Mouse (Mus musculus) Patski (cell line): ENCODE data around the gene Plxna4. TPM values are rescaled to one million over a fixed set of nuclear protein-coding genes. Genes with fewer than 3 reads are reported as not detected.

Experiments used
- ATAC-seq: fragments of 100-300 bp; one replicate; pipeline ENCODE4 v1.8.0; 2021
- CTCF ChIA-PET: fragments of 350-600 bp; sonication (Branson Sonifier 250); formaldehyde crosslinking; loops from one replicate; lab custom pipeline; 2022; ENCODE audit warnings: inconsistent platforms; lab: Charles Lee
- POLR2A ChIA-PET: fragments of 350-600 bp; sonication (Branson Sonifier 250); formaldehyde crosslinking; loops from one replicate; lab custom pipeline; 2022; ENCODE audit warnings: antibody characterized with exemption, inconsistent platforms; lab: Charles Lee
- DNase-seq: peaks from one replicate; pipeline ENCODE4 v3.0.0-alpha.2; 2011; ENCODE audit warnings: low read depth, low spot score
- H3K27me3 ChIP-seq: fragments of 371-371 bp; one replicate; pipeline ENCODE4 v1.5.1; 2021
- CTCF ChIP-seq: fragments of 100-300 bp; IDR thresholded peaks from one replicate; pipeline ENCODE4 v1.5.1; 2021
- in situ Hi-C: fragments of 300-500 bp; cut with MboI; formaldehyde crosslinking; loops from 3 replicates; pipeline ENCODE4 v1.11.1; 2018; ENCODE audit warnings: low pct_unique_long_range_greater_than_20kb, mixed read lengths
- polyA plus RNA-seq: library from polyadenylated mRNA; unstranded; gene quantifications from one replicate; pipeline ENCODE4 v1.2.3, GENCODE M21; 2021

Plxna4 gene
- polyA plus RNA-seq, 1 experiment from 2014 or later = 7.3 TPM

DNA sequence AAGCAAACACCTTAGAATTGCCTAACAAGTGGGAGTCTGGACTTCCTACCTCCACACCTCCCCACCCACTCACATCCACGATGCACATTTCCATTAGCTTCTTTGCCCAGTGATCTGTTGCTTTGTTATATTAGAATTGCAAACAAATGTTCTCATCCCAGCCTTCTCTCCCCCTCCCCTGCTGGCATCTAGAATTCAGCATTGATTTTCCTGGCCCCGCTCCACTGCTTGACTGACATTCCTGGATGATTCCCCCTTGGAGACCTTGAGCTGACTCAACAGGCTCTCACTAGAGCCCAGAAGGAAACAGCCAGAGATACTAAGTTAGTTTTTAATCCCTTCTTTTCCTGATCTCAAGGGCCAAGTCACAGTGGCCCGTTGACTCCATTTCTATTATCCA, 131.4 kb downstream of the Plxna4 start:
- H3K27me3 ChIP-seq = no peaks in the 10 kb centered on the region
- no peak for DNase-seq
- POLR2A ChIA-PET = no interaction called here
- in situ Hi-C loops = no loop called here
- no peak for ATAC-seq
- CTCF ChIA-PET = no interaction called here
- TF ChIP-seq CTCF = no peak

DNA sequence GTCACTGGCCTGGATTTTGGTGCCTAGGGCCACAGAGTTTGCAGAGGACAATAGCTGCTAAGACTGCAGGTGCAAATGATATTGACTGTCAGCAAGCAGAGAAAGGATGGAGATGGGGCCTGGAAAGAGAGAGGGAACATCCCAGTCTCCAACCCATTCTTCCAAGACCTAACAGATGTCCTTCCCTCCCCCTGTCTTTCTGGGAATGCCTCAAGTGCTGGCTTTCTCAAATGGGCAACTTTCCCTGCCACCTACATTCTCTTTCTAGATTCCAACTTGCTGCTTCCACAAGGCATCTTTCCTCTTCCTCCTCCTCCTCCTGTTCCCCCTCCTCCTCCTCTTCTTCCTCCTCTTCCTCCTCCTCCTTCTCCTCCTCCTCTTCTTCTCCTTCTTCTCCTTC, 136.1 kb downstream of the Plxna4 start:
- DNase-seq = no peak
- in situ Hi-C loops = no loop called here

DNA sequence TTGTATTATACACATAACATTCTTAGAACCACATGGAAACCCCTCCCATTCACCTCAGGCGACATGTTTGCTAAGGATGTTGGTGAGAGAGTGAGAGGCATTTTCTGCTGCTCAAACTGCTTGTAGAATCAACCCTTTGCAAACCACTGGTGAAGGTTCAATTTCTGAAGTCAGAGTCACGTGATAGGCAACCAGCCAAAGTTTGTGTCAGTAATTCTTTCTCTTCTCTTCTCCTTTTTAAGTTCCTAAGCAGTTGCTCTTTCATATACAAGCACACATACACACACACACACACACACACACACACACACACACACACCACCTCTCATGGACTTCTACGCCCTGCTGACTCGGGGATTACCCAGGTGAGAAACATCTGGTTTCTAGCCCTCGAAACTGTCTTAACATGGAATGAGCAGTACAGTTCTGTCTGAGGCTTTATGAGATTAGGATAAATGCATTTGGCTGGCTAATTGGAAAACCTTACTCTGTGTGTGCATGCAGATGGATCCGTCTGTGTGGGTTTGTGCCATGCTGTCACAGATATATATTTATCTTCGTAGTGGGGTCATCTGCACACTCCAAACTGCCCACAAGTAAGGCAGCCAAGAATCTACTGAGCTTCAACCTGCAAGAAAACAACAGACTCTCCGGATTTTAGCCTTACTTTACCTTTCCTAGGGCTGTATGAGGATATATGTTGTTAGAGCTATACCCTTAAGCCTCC, 138.6 kb downstream of the Plxna4 start:
- TF ChIP-seq CTCF = no peak
- CTCF ChIA-PET = no interaction called here
- POLR2A ChIA-PET = no interaction called here
- no peak for ATAC-seq
- in situ Hi-C loops = no loop called here
- DNase-seq = no peak
- H3K27me3 ChIP-seq = no peaks in the 10 kb centered on the region

More for the DNA sequence above, 136.1 kb downstream of the Plxna4 start:
- ChIA-PET POLR2A (no interaction called here), CTCF (interaction anchor here (1.6 kb wide), 1 partner anchor 10 kb away, joined by 3 read pairs; no protein-coding TSS in a partner anchor)
- H3K27me3 ChIP-seq = no peaks in the 10 kb centered on the region
- no peak for TF ChIP-seq CTCF
- ATAC-seq = no peak

DNA sequence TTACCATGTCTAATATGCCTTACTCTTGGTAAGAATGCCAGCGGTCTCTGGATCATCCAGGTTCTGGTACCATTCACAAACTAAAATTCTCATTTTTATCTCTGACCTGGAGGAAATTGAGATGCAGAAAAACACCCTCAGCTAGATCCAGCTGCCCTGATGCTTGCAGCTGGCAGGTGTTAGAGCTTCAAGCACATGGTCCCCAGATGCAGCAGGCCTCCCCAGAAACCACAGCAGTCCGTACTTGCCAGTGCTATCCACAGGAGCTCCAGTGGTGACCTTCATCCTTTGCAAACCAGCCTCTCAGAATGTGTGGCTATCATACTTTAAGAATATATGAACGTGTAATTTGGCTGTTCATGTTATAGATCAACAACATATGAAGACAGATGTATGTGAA, 139.2 kb downstream of the Plxna4 start:
- DNase-seq (no peak), ATAC-seq (no peak)
- CTCF ChIA-PET = no interaction called here
- POLR2A ChIA-PET = no interaction called here
- no peak for TF ChIP-seq CTCF
- no peaks in the 10 kb centered on the region for H3K27me3 ChIP-seq
- in situ Hi-C loops = no loop called here

DNA sequence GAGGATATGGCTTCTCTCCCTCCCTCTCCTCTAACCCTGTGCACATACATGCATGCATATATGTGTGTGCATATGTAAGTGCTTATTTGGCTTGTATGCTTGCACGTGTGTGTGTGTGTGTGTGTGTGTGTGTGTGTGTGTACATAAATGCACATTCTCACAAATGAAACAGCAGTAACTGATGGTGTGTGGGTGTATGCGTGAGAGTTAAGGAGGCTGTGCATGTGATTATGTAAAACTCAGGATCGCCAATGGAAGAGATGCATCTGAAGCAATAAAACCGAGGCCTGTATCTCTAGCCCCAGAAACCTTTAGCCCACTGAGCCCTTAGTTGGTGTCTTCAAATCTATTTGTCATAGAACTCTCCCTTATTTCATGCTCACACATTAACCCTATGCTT, 141.7 kb downstream of the Plxna4 start:
- CTCF ChIA-PET = interaction anchor here (1.1 kb wide), 1 partner anchor 10 kb away, joined by 3 read pairs; no protein-coding TSS in a partner anchor
- no peaks in the 10 kb centered on the region for H3K27me3 ChIP-seq
- POLR2A ChIA-PET = no interaction called here
- TF ChIP-seq CTCF = no peak
- no peak for DNase-seq
- in situ Hi-C loops = no loop called here
- no peak for ATAC-seq

DNA sequence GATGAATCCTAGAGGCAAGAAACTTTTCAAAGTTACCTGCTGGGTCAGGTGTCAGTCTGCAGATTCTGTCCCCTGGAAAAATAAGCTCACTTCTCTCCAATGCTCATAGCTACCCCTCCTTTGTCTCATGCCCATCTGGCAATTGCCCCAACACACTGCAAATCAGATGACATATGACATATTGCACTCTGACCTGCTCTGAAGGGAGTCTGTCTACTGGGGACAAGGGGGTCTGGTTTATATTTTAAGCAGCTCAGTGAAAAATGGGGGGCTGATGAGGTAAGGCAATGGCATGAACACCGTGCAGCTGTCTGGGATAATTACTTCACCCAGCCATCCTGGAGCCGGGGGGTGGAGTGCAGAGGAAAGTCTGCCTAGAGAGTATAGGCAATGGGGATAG, 142.7 kb downstream of the Plxna4 start:
- in situ Hi-C loops = no loop called here
- no peaks in the 10 kb centered on the region for H3K27me3 ChIP-seq
- POLR2A ChIA-PET = no interaction called here
- TF ChIP-seq CTCF = no peak
- CTCF ChIA-PET = no interaction called here
- DNase-seq (no peak), ATAC-seq (no peak)

DNA sequence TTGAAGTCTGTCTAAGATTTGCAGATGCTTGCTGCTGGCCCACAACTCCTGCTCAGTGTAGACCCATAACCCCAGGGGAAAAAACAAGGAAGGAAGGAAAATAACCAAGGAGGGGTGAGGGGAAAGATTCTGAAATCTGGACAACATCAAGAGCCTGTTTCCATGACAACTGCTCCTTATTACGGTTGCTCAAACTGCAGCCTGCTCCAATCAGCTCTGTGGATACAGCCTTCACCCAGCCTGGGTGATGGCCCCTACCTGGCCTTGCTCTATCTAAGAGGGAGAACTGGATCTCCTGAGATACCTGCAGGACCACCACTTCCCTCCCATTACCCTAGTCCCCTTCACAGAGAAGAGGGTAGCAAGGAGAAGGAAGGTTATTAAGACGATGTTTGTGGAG, 143.6 kb downstream of the Plxna4 start:
- POLR2A ChIA-PET = no interaction called here
- no peak for TF ChIP-seq CTCF
- in situ Hi-C loops = no loop called here
- CTCF ChIA-PET = no interaction called here
- ATAC-seq (no peak), DNase-seq (no peak)
- no peaks in the 10 kb centered on the region for H3K27me3 ChIP-seq

DNA sequence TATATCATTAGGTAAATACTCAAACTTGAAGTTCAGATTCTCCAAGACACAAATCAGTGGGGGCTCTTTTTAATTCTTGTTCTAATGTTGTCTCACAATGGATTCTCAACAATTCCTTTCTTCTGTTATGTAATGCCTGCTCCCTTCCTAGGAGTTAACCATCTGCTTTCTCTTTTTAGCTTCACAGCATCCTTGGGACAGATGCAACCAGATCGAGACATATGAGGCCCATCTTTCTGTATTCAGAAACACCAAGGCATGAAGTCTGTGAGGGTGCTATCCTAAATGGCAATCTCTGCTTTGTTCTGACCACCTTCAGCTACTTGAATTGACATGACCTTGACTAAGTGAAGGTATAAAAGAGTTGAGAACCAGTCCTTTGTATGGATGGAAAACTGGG, 144.3 kb downstream of the Plxna4 start:
- ATAC-seq = no peak
- no peaks in the 10 kb centered on the region for H3K27me3 ChIP-seq
- POLR2A ChIA-PET = no interaction called here
- CTCF ChIA-PET = no interaction called here
- in situ Hi-C loops = no loop called here
- no peak for TF ChIP-seq CTCF
- no peak for DNase-seq

DNA sequence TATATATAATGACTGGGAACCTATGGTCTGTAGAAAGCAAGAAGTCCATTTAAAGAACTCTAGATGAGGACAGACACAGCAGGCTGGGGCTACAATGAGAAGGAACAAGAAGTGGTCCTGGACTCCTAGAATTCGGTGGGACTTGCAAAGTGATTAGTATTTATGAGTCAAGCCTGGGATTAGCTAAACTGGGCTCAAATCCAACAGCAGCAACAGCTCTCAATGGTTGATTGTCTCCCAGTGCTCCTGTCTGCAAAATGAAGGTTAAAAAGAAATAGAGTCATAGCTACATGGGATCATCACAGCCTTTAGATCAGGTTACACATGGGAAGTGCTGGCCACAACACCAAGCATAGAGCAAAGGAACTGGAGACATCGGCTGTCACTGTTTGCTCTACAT, 148.6 kb downstream of the Plxna4 start:
- in situ Hi-C loops = no loop called here
- no peak for TF ChIP-seq CTCF
- H3K27me3 ChIP-seq = no peaks in the 10 kb centered on the region
- peak; percentile 47 for ATAC-seq
- POLR2A ChIA-PET = interaction anchor here (0.9 kb wide), 1 partner anchor 12 kb away, joined by 4 read pairs; no protein-coding TSS in a partner anchor
- peak; percentile 66 for DNase-seq
- CTCF ChIA-PET = no interaction called here

DNA sequence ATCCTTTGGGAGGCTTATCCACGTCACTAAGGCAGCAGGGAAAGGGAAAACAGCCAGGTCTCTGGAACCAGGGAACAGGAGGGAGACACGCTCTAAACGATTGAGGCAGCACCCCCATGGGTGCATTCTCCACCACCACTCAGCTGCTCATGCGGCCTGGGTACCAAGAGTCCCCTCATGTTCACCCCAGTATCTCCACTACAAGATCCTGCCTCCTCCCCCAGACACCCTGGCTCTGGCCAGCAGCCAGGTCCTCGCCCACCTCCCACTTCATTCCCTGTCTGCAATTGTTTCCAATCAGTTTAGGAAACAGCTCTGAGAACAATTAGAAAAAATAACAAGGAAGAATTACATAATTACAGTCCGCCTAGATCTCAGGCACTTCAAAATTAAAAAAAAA, 150.8 kb downstream of the Plxna4 start:
- DNase-seq (no peak), ATAC-seq (no peak)
- in situ Hi-C loops = no loop called here
- CTCF ChIA-PET = no interaction called here
- POLR2A ChIA-PET = no interaction called here
- no peaks in the 10 kb centered on the region for H3K27me3 ChIP-seq
- TF ChIP-seq CTCF = no peak

DNA sequence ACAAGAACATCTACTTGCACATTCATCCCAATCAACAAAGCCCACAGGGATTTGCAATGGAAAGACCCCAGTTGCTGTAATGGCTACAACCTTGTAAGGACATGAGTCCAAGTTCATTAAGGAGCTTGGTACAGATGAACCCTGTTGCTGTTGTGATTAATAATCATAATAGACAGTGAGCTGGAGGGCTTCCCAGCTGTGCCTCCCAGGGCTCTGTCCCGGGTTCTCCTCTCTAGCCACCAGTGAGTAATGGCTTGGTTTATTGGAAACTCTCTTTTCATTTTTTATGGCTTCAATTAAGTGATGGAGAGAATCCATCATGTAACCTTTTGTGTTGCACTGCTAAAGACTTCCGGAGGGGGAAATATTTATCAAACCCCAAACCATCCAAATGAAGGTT, 164.9 kb downstream of the Plxna4 start:
- H3K27me3 ChIP-seq = no peaks in the 10 kb centered on the region
- POLR2A ChIA-PET = no interaction called here
- CTCF ChIA-PET = no interaction called here
- TF ChIP-seq CTCF = no peak
- ATAC-seq (no peak), DNase-seq (no peak)
- in situ Hi-C loops = no loop called here

DNA sequence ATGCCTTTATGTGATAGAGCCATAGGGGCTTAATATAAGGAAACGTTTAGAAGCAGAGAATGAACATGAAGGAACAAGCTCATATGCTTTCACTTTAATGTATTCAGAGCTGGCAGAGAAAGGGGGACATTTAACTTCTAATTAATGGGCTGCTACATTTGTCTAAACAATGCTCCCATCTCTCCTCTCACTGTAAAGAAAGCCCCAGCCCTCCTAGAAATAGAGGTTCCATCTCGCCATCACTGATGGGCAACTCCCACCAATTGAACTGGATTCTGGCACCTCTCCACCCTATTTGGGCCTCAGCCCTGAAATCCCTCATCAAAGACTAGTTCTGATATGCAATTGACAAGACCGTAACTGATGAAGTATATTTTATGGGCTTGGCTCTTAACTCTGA, 167.4 kb downstream of the Plxna4 start:
- TF ChIP-seq CTCF = no peak
- CTCF ChIA-PET = no interaction called here
- no peak for DNase-seq
- POLR2A ChIA-PET = no interaction called here
- no peak for ATAC-seq
- no peaks in the 10 kb centered on the region for H3K27me3 ChIP-seq
- in situ Hi-C loops = no loop called here
